Mouse (Mus musculus): ENCODE measurements around the gene Abhd8. TPM values are rescaled to one million over a fixed set of nuclear protein-coding genes. Genes with fewer than 3 reads are reported as not detected.
"Not testable (repeated sequence)": the region's sequence is repeated elsewhere in the genome, so short reads cannot be mapped to it uniquely, and the experiment has no call there.

Gene Abhd8
- polyA plus RNA-seq, 1 experiment from 2014 or later = 145 TPM

- no peaks in the 10 kb centered on the region for H3K4me1 ChIP-seq (replicated peaks)
- peaks cover 15% of the 10 kb centered on the region for H3K36me3 ChIP-seq
- no peak for ATAC-seq (ENCODE audit: low read depth)
- H3K9me3 ChIP-seq = no peaks in the 10 kb centered on the region
- H3K9ac ChIP-seq = no peak overlapping the region
- H3K27me3 ChIP-seq = no peaks in the 10 kb centered on the region; the same call in 1 of the 2 replicates
- H3K27ac ChIP-seq (replicated peaks) = no peak overlapping the region
- no peak overlapping the region for H3K4me3 ChIP-seq
- H3K4me2 ChIP-seq = no peak overlapping the region
- WGBS = 90% methylated on average over 2 of the region's 2 CpGs
Observed at GRCm38 (mm10) chr8:71452669-71453068, 10.8 kb downstream of the Abhd8 start.

- no peak for ATAC-seq (ENCODE audit: low read depth)
- no peak overlapping the region for H3K4me2 ChIP-seq
- H3K36me3 ChIP-seq = peaks cover 6% of the 10 kb centered on the region
- no peak overlapping the region for H3K27ac ChIP-seq (replicated peaks)
- H3K4me3 ChIP-seq = no peak overlapping the region
- H3K9ac ChIP-seq = no peak overlapping the region
- 41% methylated on average over 11 of the region's 11 CpGs for WGBS
- no peaks in the 10 kb centered on the region for H3K4me1 ChIP-seq (replicated peaks)
- H3K27me3 ChIP-seq = no peaks in the 10 kb centered on the region; the same call in 1 of the 2 replicates
- no peaks in the 10 kb centered on the region for H3K9me3 ChIP-seq
Observed at GRCm38 (mm10) chr8:71451777-71452176, 11.7 kb downstream of the Abhd8 start.

GRCm38 (mm10) chr8:71451337-71451736, 12.1 kb downstream of the Abhd8 start:
- ATAC-seq (ENCODE audit: low read depth) = no peak
- H3K9me3 ChIP-seq = no peaks in the 10 kb centered on the region
- peaks cover 2% of the 10 kb centered on the region for H3K36me3 ChIP-seq
- no peak overlapping the region for H3K4me3 ChIP-seq
- H3K27ac ChIP-seq (replicated peaks) = no peak overlapping the region
- no peaks in the 10 kb centered on the region for H3K4me1 ChIP-seq (replicated peaks)
- no peak overlapping the region for H3K4me2 ChIP-seq
- H3K27me3 ChIP-seq = no peaks in the 10 kb centered on the region; the same call in 1 of the 2 replicates
- WGBS = 61% methylated on average over 4 of the region's 4 CpGs
- no peak overlapping the region for H3K9ac ChIP-seq

- 85% methylated on average over 7 of the region's 7 CpGs for WGBS
- Histone ChIP-seq H3K9me3 (no peaks in the 10 kb centered on the region), H3K4me2 (no peak overlapping the region), H3K27ac (replicated peaks) (no peak overlapping the region), H3K36me3 (no peaks in the 10 kb centered on the region), H3K4me1 (replicated peaks) (no peaks in the 10 kb centered on the region), H3K9ac (no peak overlapping the region), H3K4me3 (no peak overlapping the region), H3K27me3 (peaks cover 11% of the 10 kb centered on the region)
- ATAC-seq (ENCODE audit: low read depth) = no peak
Observed at GRCm38 (mm10) chr8:71445096-71445495, 18.4 kb downstream of the Abhd8 start.

GRCm38 (mm10) chr8:71441404-71441803, 22.1 kb downstream of the Abhd8 start:
- H3K9ac ChIP-seq = no peak overlapping the region
- H3K4me1 ChIP-seq (replicated peaks) = no peaks in the 10 kb centered on the region
- H3K27me3 ChIP-seq = peaks cover 11% of the 10 kb centered on the region
- 0% methylated on average over 7 of the region's 7 CpGs for WGBS
- no peak overlapping the region for H3K27ac ChIP-seq (replicated peaks)
- H3K4me3 ChIP-seq = no peak overlapping the region
- H3K4me2 ChIP-seq = no peak overlapping the region
- ATAC-seq (ENCODE audit: low read depth) = no peak
- no peaks in the 10 kb centered on the region for H3K9me3 ChIP-seq
- no peaks in the 10 kb centered on the region for H3K36me3 ChIP-seq

GRCm38 (mm10) chr8:71437041-71437440, 26.4 kb downstream of the Abhd8 start:
- Histone ChIP-seq H3K4me2 (no peak overlapping the region), H3K4me3 (no peak overlapping the region), H3K4me1 (replicated peaks) (no peaks in the 10 kb centered on the region), H3K36me3 (no peaks in the 10 kb centered on the region), H3K27me3 (peaks cover 3% of the 10 kb centered on the region), H3K9me3 (0 out of 2 replicates have a peak, but pooled peaks cover 2% of the 10 kb centered on the region), H3K9ac (no peak overlapping the region), H3K27ac (replicated peaks) (no peak overlapping the region)
- no peak for ATAC-seq (ENCODE audit: low read depth)
- WGBS = 58% methylated on average over 3 of the region's 3 CpGs

GRCm38 (mm10) chr8:71432935-71433334, 30.5 kb downstream of the Abhd8 start:
- H3K36me3 ChIP-seq; H3K4me3 ChIP-seq; H3K4me1 ChIP-seq (replicated peaks); H3K27me3 ChIP-seq; H3K9ac ChIP-seq; H3K4me2 ChIP-seq; ATAC-seq (ENCODE audit: low read depth); H3K27ac ChIP-seq (replicated peaks); H3K9me3 ChIP-seq: not testable (repeated sequence)
- 87% methylated on average over 1 of the region's 1 CpGs for WGBS

- H3K36me3 ChIP-seq = no peaks in the 10 kb centered on the region
- no peak overlapping the region for H3K4me2 ChIP-seq
- H3K4me3 ChIP-seq = no peak overlapping the region
- no peaks in the 10 kb centered on the region for H3K4me1 ChIP-seq (replicated peaks)
- no peak overlapping the region for H3K27ac ChIP-seq (replicated peaks)
- peaks cover 4% of the 10 kb centered on the region; the same call in 1 of the 2 replicates for H3K9me3 ChIP-seq
- ATAC-seq (ENCODE audit: low read depth) = no peak
- no peak overlapping the region for H3K9ac ChIP-seq
- H3K27me3 ChIP-seq = no peaks in the 10 kb centered on the region
Observed at GRCm38 (mm10) chr8:71422121-71422520, 41.3 kb downstream of the Abhd8 start.

- no peak for ATAC-seq (ENCODE audit: low read depth)
- no peak overlapping the region for H3K4me2 ChIP-seq
- no peaks in the 10 kb centered on the region for H3K9me3 ChIP-seq
- peaks cover 8% of the 10 kb centered on the region for H3K4me1 ChIP-seq (replicated peaks)
- no peak overlapping the region for H3K27ac ChIP-seq (replicated peaks)
- no peaks in the 10 kb centered on the region for H3K27me3 ChIP-seq
- H3K36me3 ChIP-seq = peaks cover 5% of the 10 kb centered on the region; the same call in 1 of the 2 replicates
- H3K9ac ChIP-seq = no peak overlapping the region
- H3K4me3 ChIP-seq = no peak overlapping the region
- WGBS = 50% methylated on average over 11 of the region's 11 CpGs
Observed at GRCm38 (mm10) chr8:71411535-71412273, 51.8 kb downstream of the Abhd8 start.

GRCm38 (mm10) chr8:71408231-71408630, 55.2 kb downstream of the Abhd8 start:
- 95% methylated on average over 4 of the region's 4 CpGs for WGBS
- Histone ChIP-seq H3K4me1 (replicated peaks) (peaks cover 24% of the 10 kb centered on the region), H3K27me3 (no peaks in the 10 kb centered on the region), H3K27ac (replicated peaks) (no peak overlapping the region), H3K4me2 (no peak overlapping the region), H3K9ac (no peak overlapping the region), H3K9me3 (no peaks in the 10 kb centered on the region), H3K4me3 (no peak overlapping the region), H3K36me3 (peaks cover 5% of the 10 kb centered on the region; the same call in 1 of the 2 replicates)
- no peak for ATAC-seq (ENCODE audit: low read depth)

GRCm38 (mm10) chr8:71407441-71407840, 56.0 kb downstream of the Abhd8 start:
- no peak overlapping the region for H3K27ac ChIP-seq (replicated peaks)
- 94% methylated on average over 14 of the region's 14 CpGs for WGBS
- no peak for ATAC-seq (ENCODE audit: low read depth)
- no peak overlapping the region for H3K9ac ChIP-seq
- no peak overlapping the region for H3K4me3 ChIP-seq
- no peak overlapping the region for H3K4me2 ChIP-seq
- H3K27me3 ChIP-seq = no peaks in the 10 kb centered on the region
- peaks cover 24% of the 10 kb centered on the region for H3K4me1 ChIP-seq (replicated peaks)
- peaks cover 5% of the 10 kb centered on the region; the same call in 1 of the 2 replicates for H3K36me3 ChIP-seq
- H3K9me3 ChIP-seq = no peaks in the 10 kb centered on the region

All from neural tube, embryonic 13.5 days (tissue).